Mouse (Mus musculus) layer of hippocampus, adult 8-10 months (tissue): ENCODE data around the gene Sgta. TPM values are rescaled to one million over a fixed set of nuclear protein-coding genes. Genes with fewer than 3 reads are reported as not detected.

Experiments used
- microRNA-seq, 2 experiments: library from miRNA; unstranded; fragments of <30 nt; microRNA quantifications; one replicate each; pipeline ENCODE4 v1.2.0; 2022
- total RNA-seq, 4 experiments: library from RNA; stranded (reverse); gene quantifications; 2 replicates each; pipeline ENCODE4 v1.2.4; 2022

Sgta gene
- total RNA-seq, 4 experiments from 2014 or later = 165 to 175 (median 172) TPM

Small RNAs within 50 kb of the gene (microRNA-seq; reads per million reads assigned to microRNA genes)
- gene Mir5615-1 = 0 reads per million in 2 experiments
- gene Mir5615-2 = 0 reads per million in 2 experiments

Other genes starting within 250 kb of the Sgta start
- 1 to 10 TPM in 3 of 4 experiments, under 1 TPM in 1; 0.91 to 4.7 (median 2.7) TPM for gene Jsrp1, start 246.7 kb downstream of the Sgta start, total RNA-seq
- gene Oaz1, start 233.5 kb downstream of the Sgta start, total RNA-seq = 100 to 1,000 TPM; 475 to 520 (median 506) TPM
- 10 to 100 TPM; 33.4 to 44.0 (median 40.3) TPM for gene Lingo3, start 216.1 kb downstream of the Sgta start, total RNA-seq
- gene Lsm7, start 205.0 kb downstream of the Sgta start, total RNA-seq = 10 to 100 TPM; 42.1 to 61.3 (median 57.5) TPM
- gene Sppl2b, start 204.9 kb downstream of the Sgta start, total RNA-seq = 10 to 100 TPM; 53.9 to 68.2 (median 59.3) TPM
- under 1 TPM; 0.35 to 0.66 (median 0.46) TPM for gene Tmprss9, start 188.3 kb downstream of the Sgta start, total RNA-seq
- gene Timm13, start 159.2 kb downstream of the Sgta start, total RNA-seq = 100 to 1,000 TPM; 112 to 139 (median 124) TPM
- 10 to 100 TPM; 17.2 to 22.9 (median 19.9) TPM for gene Lmnb2, start 141.9 kb downstream of the Sgta start, total RNA-seq
- 10 to 100 TPM; 17.4 to 22.9 (median 20.2) TPM for gene Gadd45b, start 130.1 kb downstream of the Sgta start, total RNA-seq
- gene Gng7, start 45.2 kb downstream of the Sgta start, total RNA-seq = 100 to 1,000 TPM; 130 to 139 (median 135) TPM
- 10 to 100 TPM; 88.3 to 96.9 (median 90.2) TPM for gene Diras1, start 34.5 kb downstream of the Sgta start, total RNA-seq
- gene Slc39a3, start 22.8 kb downstream of the Sgta start, total RNA-seq = 10 to 100 TPM; 55.5 to 60.8 (median 60.0) TPM
- 10 to 100 TPM; 44.5 to 55.0 (median 46.5) TPM for gene Thop1, start 9.9 kb upstream of the Sgta start, total RNA-seq
- under 1 TPM; 0.19 to 0.80 (median 0.68) TPM for gene Creb3l3, start 38.7 kb upstream of the Sgta start, total RNA-seq
- gene Map2k2, start 45.7 kb upstream of the Sgta start, total RNA-seq = 100 to 1,000 TPM; 131 to 151 (median 135) TPM
- gene Zbtb7a, start 75.0 kb upstream of the Sgta start, total RNA-seq = 100 to 1,000 TPM in 3 of 4 experiments, 10 to 100 TPM in 1; 94.8 to 118 (median 103) TPM
- 10 to 100 TPM; 27.0 to 35.1 (median 31.7) TPM for gene Pias4, start 107.7 kb upstream of the Sgta start, total RNA-seq
- gene Eef2, start 116.5 kb upstream of the Sgta start, total RNA-seq = 100 to 1,000 TPM; 820 to 960 (median 855) TPM
- 10 to 100 TPM; 57.1 to 69.8 (median 65.7) TPM for gene Dapk3, start 122.8 kb upstream of the Sgta start, total RNA-seq
- not detected for gene 4930442H23Rik, start 123.7 kb upstream of the Sgta start, total RNA-seq
- gene Nmrk2, start 141.9 kb upstream of the Sgta start, total RNA-seq = under 1 TPM in 1 of 4 experiments, not detected in 3; 0.57 TPM
- gene Atcay, start 170.7 kb upstream of the Sgta start, total RNA-seq = 100 to 1,000 TPM; 135 to 167 (median 145) TPM
- 10 to 100 TPM; 59.3 to 81.0 (median 65.3) TPM for gene Zfr2, start 173.0 kb upstream of the Sgta start, total RNA-seq
- gene Matk, start 192.8 kb upstream of the Sgta start, total RNA-seq = 100 to 1,000 TPM; 208 to 230 (median 216) TPM
- 10 to 100 TPM; 32.5 to 49.5 (median 40.8) TPM for gene Mrpl54, start 206.8 kb upstream of the Sgta start, total RNA-seq
- gene Apba3, start 206.8 kb upstream of the Sgta start, total RNA-seq = 10 to 100 TPM; 32.0 to 45.0 (median 39.1) TPM
- 1 to 10 TPM in 2 of 4 experiments, under 1 TPM in 2; 0.73 to 1.2 (median 0.90) TPM for gene Tjp3, start 231.4 kb upstream of the Sgta start, total RNA-seq
- gene Pip5k1c, start 232.8 kb upstream of the Sgta start, total RNA-seq = 100 to 1,000 TPM; 267 to 303 (median 296) TPM